Mouse (Mus musculus): ENCODE measurements around the gene Gnmt. TPM values are rescaled to one million over a fixed set of nuclear protein-coding genes. Genes with fewer than 3 reads are reported as not detected.

The Gnmt gene
- polyA plus RNA-seq, 1 experiment from 2014 or later: 1.1 TPM

DNA sequence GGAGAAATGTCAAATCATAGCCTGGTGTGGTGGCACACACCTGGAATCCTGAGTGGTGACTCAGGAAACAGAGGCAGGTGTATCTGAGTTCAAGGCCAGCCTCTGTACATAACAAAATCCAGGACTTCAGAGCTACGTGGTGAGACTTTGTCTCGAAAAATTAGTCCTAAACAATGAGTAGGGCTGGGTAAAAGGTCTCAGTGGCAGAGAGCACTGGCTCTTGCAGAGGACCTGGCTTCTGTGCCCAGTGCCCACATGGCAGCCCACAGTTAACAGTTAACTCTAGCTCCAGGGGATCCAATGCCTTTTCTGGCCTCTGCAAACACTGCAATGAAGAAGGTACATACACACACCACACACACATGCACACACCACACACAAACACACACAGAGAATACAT lies 18.8 kb upstream of the Gnmt start:
- no peaks in the 10 kb centered on the region for H3K27me3 ChIP-seq (replicated peaks; ENCODE audit: control insufficient read depth, insufficient read depth, low read length)
- no peak overlapping the region for H3K4me2 ChIP-seq (ENCODE audit: low read length)
- H3K4me3 ChIP-seq (replicated peaks; ENCODE audit: low read length): no peak overlapping the region
- no peak overlapping the region for H3K27ac ChIP-seq (ENCODE audit: low read length)
- H3K36me3 ChIP-seq (ENCODE audit: control insufficient read depth, insufficient read depth): peaks cover 1% of the 10 kb centered on the region; the same call in 1 of the 2 replicates
- peaks cover 17% of the 10 kb centered on the region for H3K4me1 ChIP-seq (replicated peaks; ENCODE audit: control insufficient read depth, insufficient read depth, low read length)
- no peak overlapping the region for H3K9ac ChIP-seq (replicated peaks; ENCODE audit: low read depth, low read length)
- no peaks in the 10 kb centered on the region for H3K9me3 ChIP-seq (ENCODE audit: control insufficient read depth, low read length)
- no peak for ATAC-seq
- WGBS: 89% methylated on average over 2 of the region's 2 CpGs

GRCm38 (mm10) chr17:46747234-46747633 lies 18.3 kb upstream of the Gnmt start:
- H3K4me3 ChIP-seq (replicated peaks; ENCODE audit: low read length): no peak overlapping the region
- no peak overlapping the region for H3K4me2 ChIP-seq (ENCODE audit: low read length)
- peaks cover 13% of the 10 kb centered on the region for H3K4me1 ChIP-seq (replicated peaks; ENCODE audit: control insufficient read depth, insufficient read depth, low read length)
- no peak overlapping the region for H3K9ac ChIP-seq (replicated peaks; ENCODE audit: low read depth, low read length)
- WGBS: 90% methylated on average over 8 of the region's 8 CpGs
- H3K27ac ChIP-seq (ENCODE audit: low read length): no peak overlapping the region
- H3K36me3 ChIP-seq (ENCODE audit: control insufficient read depth, insufficient read depth): peaks cover 4% of the 10 kb centered on the region; the same call in 1 of the 2 replicates
- no peaks in the 10 kb centered on the region for H3K27me3 ChIP-seq (replicated peaks; ENCODE audit: control insufficient read depth, insufficient read depth, low read length)
- no peak for ATAC-seq
- H3K9me3 ChIP-seq (ENCODE audit: control insufficient read depth, low read length): no peaks in the 10 kb centered on the region

DNA sequence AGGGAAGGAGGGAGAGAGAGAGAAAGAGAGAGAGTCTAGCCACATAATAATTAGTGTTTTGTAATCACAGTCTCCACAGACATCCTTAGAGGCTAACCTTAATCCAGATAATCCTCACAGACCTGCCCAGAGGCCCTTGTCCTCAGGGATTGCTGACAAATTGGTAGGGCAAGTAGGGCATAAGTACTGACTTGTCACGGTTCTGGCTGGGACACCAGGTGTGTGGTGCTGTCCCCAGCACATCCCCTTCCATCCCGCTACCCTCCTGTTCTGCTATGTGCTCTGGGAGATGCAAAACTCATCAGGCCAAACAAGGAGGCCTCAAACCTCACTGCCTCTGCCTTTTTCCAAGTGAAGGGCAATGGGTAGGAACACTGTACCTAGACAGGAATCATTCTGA lies 16.5 kb upstream of the Gnmt start:
- Histone ChIP-seq H3K4me1 (replicated peaks; ENCODE audit: control insufficient read depth, insufficient read depth, low read length) (peaks cover 4% of the 10 kb centered on the region; the same call in 1 of the 2 replicates), H3K27ac (ENCODE audit: low read length) (no peak overlapping the region), H3K9ac (replicated peaks; ENCODE audit: low read depth, low read length) (no peak overlapping the region), H3K9me3 (ENCODE audit: control insufficient read depth, low read length) (no peaks in the 10 kb centered on the region), H3K27me3 (replicated peaks; ENCODE audit: control insufficient read depth, insufficient read depth, low read length) (no peaks in the 10 kb centered on the region), H3K36me3 (ENCODE audit: control insufficient read depth, insufficient read depth) (peaks cover 4% of the 10 kb centered on the region; the same call in 1 of the 2 replicates), H3K4me2 (ENCODE audit: low read length) (no peak overlapping the region), H3K4me3 (replicated peaks; ENCODE audit: low read length) (no peak overlapping the region)
- no peak for ATAC-seq
- WGBS: 69% methylated on average over 2 of the region's 2 CpGs

- H3K4me1 ChIP-seq (replicated peaks; ENCODE audit: control insufficient read depth, insufficient read depth, low read length): no peaks in the 10 kb centered on the region
- no peak overlapping the region for H3K27ac ChIP-seq (ENCODE audit: low read length)
- no peaks in the 10 kb centered on the region for H3K9me3 ChIP-seq (ENCODE audit: control insufficient read depth, low read length)
- H3K9ac ChIP-seq (replicated peaks; ENCODE audit: low read depth, low read length): no peak overlapping the region
- H3K36me3 ChIP-seq (ENCODE audit: control insufficient read depth, insufficient read depth): peaks cover 4% of the 10 kb centered on the region; the same call in 1 of the 2 replicates
- H3K27me3 ChIP-seq (replicated peaks; ENCODE audit: control insufficient read depth, insufficient read depth, low read length): no peaks in the 10 kb centered on the region
- no peak overlapping the region for H3K4me3 ChIP-seq (replicated peaks; ENCODE audit: low read length)
- ATAC-seq: no peak
- 82% methylated on average over 9 of the region's 9 CpGs for WGBS
- H3K4me2 ChIP-seq (ENCODE audit: low read length): no peak overlapping the region
Observed at GRCm38 (mm10) chr17:46742986-46743385, 14.0 kb upstream of the Gnmt start.

GRCm38 (mm10) chr17:46741305-46741704 lies 12.3 kb upstream of the Gnmt start:
- Histone ChIP-seq H3K4me3 (replicated peaks; ENCODE audit: low read length) (no peak overlapping the region), H3K36me3 (ENCODE audit: control insufficient read depth, insufficient read depth) (peaks cover 4% of the 10 kb centered on the region; the same call in 1 of the 2 replicates), H3K9ac (replicated peaks; ENCODE audit: low read depth, low read length) (no peak overlapping the region), H3K27ac (ENCODE audit: low read length) (no peak overlapping the region), H3K4me2 (ENCODE audit: low read length) (no peak overlapping the region), H3K4me1 (replicated peaks; ENCODE audit: control insufficient read depth, insufficient read depth, low read length) (no peaks in the 10 kb centered on the region), H3K27me3 (replicated peaks; ENCODE audit: control insufficient read depth, insufficient read depth, low read length) (no peaks in the 10 kb centered on the region), H3K9me3 (ENCODE audit: control insufficient read depth, low read length) (no peaks in the 10 kb centered on the region)
- WGBS: 95% methylated on average over 6 of the region's 6 CpGs
- ATAC-seq: no peak

GRCm38 (mm10) chr17:46736160-46736559 lies 7.2 kb upstream of the Gnmt start:
- Histone ChIP-seq H3K27ac (ENCODE audit: low read length) (no peak overlapping the region), H3K4me3 (replicated peaks; ENCODE audit: low read length) (no peak overlapping the region), H3K9ac (replicated peaks; ENCODE audit: low read depth, low read length) (no peak overlapping the region), H3K9me3 (ENCODE audit: control insufficient read depth, low read length) (no peaks in the 10 kb centered on the region), H3K27me3 (replicated peaks; ENCODE audit: control insufficient read depth, insufficient read depth, low read length) (no peaks in the 10 kb centered on the region), H3K4me2 (ENCODE audit: low read length) (no peak overlapping the region), H3K36me3 (ENCODE audit: control insufficient read depth, insufficient read depth) (no peaks in the 10 kb centered on the region), H3K4me1 (replicated peaks; ENCODE audit: control insufficient read depth, insufficient read depth, low read length) (no peaks in the 10 kb centered on the region)
- WGBS: 59% methylated on average over 10 of the region's 10 CpGs
- ATAC-seq: no peak

DNA sequence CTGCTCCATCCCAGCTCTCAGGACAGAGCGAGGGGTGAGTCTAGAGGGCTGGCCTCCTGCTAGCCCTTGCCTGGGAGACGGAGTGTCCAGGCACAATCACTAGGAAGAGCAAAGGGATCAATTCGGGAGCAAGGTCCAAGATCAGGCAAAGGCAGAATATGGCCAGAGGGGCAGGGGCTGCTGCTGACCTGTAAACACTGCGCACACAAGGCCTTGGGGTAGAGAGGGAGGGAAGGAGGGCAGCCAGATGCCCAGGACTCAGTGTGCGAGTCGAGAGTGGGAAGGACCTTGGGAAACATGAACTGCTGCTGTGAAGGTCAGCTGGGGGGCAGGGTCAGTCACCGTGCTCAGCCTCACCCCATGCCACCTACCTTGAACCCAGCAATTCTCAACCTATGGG lies 6.3 kb upstream of the Gnmt start:
- H3K27me3 ChIP-seq (replicated peaks; ENCODE audit: control insufficient read depth, insufficient read depth, low read length): no peaks in the 10 kb centered on the region
- WGBS: 96% methylated on average over 7 of the region's 7 CpGs
- no peak for ATAC-seq

GRCm38 (mm10) chr17:46734055-46734454 lies 5.1 kb upstream of the Gnmt start:
- Histone ChIP-seq H3K9me3 (ENCODE audit: control insufficient read depth, low read length) (no peaks in the 10 kb centered on the region), H3K9ac (replicated peaks; ENCODE audit: low read depth, low read length) (no peak overlapping the region), H3K4me1 (replicated peaks; ENCODE audit: control insufficient read depth, insufficient read depth, low read length) (no peaks in the 10 kb centered on the region), H3K27me3 (replicated peaks; ENCODE audit: control insufficient read depth, insufficient read depth, low read length) (no peaks in the 10 kb centered on the region), H3K4me3 (replicated peaks; ENCODE audit: low read length) (no peak overlapping the region), H3K4me2 (ENCODE audit: low read length) (no peak overlapping the region), H3K27ac (ENCODE audit: low read length) (no peak overlapping the region), H3K36me3 (ENCODE audit: control insufficient read depth, insufficient read depth) (no peaks in the 10 kb centered on the region)
- WGBS: 96% methylated on average over 3 of the region's 3 CpGs
- no peak for ATAC-seq

More for the DNA sequence above, 6.3 kb upstream of the Gnmt start:
- Histone ChIP-seq H3K9ac (replicated peaks; ENCODE audit: low read depth, low read length) (no peak overlapping the region), H3K4me1 (replicated peaks; ENCODE audit: control insufficient read depth, insufficient read depth, low read length) (no peaks in the 10 kb centered on the region), H3K27ac (ENCODE audit: low read length) (no peak overlapping the region), H3K36me3 (ENCODE audit: control insufficient read depth, insufficient read depth) (no peaks in the 10 kb centered on the region), H3K9me3 (ENCODE audit: control insufficient read depth, low read length) (no peaks in the 10 kb centered on the region), H3K4me2 (ENCODE audit: low read length) (no peak overlapping the region), H3K4me3 (replicated peaks; ENCODE audit: low read length) (no peak overlapping the region)

- WGBS: 49% methylated on average over 11 of the region's 11 CpGs
- H3K27ac ChIP-seq (ENCODE audit: low read length): no peak overlapping the region
- H3K9me3 ChIP-seq (ENCODE audit: control insufficient read depth, low read length): no peaks in the 10 kb centered on the region
- no peaks in the 10 kb centered on the region; the same call in 1 of the 2 replicates for H3K4me1 ChIP-seq (replicated peaks; ENCODE audit: control insufficient read depth, insufficient read depth, low read length)
- H3K36me3 ChIP-seq (ENCODE audit: control insufficient read depth, insufficient read depth): no peaks in the 10 kb centered on the region; the same call in 1 of the 2 replicates
- no peak for ATAC-seq
- H3K4me3 ChIP-seq (replicated peaks; ENCODE audit: low read length): no peak overlapping the region
- no peak overlapping the region for H3K4me2 ChIP-seq (ENCODE audit: low read length)
- H3K9ac ChIP-seq (replicated peaks; ENCODE audit: low read depth, low read length): no peak overlapping the region; the same call in 1 of the 2 replicates
- H3K27me3 ChIP-seq (replicated peaks; ENCODE audit: control insufficient read depth, insufficient read depth, low read length): 0 out of 2 replicates have a peak, but pooled peaks cover 3% of the 10 kb centered on the region
Observed at GRCm38 (mm10) chr17:46728496-46728895, 472 bp downstream of the Gnmt start.

- H3K4me2 ChIP-seq (ENCODE audit: low read length): no peak overlapping the region
- H3K9ac ChIP-seq (replicated peaks; ENCODE audit: low read depth, low read length): no peak overlapping the region
- no peak overlapping the region for H3K4me3 ChIP-seq (replicated peaks; ENCODE audit: low read length)
- no peak for ATAC-seq
- 40% methylated on average over 6 of the region's 6 CpGs for WGBS
- 0 out of 2 replicates have a peak, but pooled peaks cover 3% of the 10 kb centered on the region for H3K27me3 ChIP-seq (replicated peaks; ENCODE audit: control insufficient read depth, insufficient read depth, low read length)
- H3K27ac ChIP-seq (ENCODE audit: low read length): no peak overlapping the region
- H3K9me3 ChIP-seq (ENCODE audit: control insufficient read depth, low read length): no peaks in the 10 kb centered on the region
- no peaks in the 10 kb centered on the region; the same call in 1 of the 2 replicates for H3K36me3 ChIP-seq (ENCODE audit: control insufficient read depth, insufficient read depth)
- no peaks in the 10 kb centered on the region; the same call in 1 of the 2 replicates for H3K4me1 ChIP-seq (replicated peaks; ENCODE audit: control insufficient read depth, insufficient read depth, low read length)
Observed at GRCm38 (mm10) chr17:46728021-46728420, 947 bp downstream of the Gnmt start.

Measured in forebrain, embryonic 16.5 days (tissue).